Mouse (Mus musculus) spleen, adult 2 months (tissue): Measurements from ENCODE around the gene Mul1.

Experiments
- CTCF ChIP-seq: fragments of 200-500 bp; IDR thresholded peaks from 2 replicates; pipeline ENCODE4 v1.5.1; 2011; ENCODE audit warnings: mild to moderate bottlenecking, inconsistent platforms; ENCODE audit not compliant: insufficient read depth, insufficient read length, insufficient replicate concordance; ENCODE audit errors: extremely low read depth
- POLR2A ChIP-seq: fragments of 200-500 bp; IDR thresholded peaks from 2 replicates; pipeline ENCODE4 v1.6.1; 2011; ENCODE audit warnings: low read depth, low read length, inconsistent platforms

- TF ChIP-seq CTCF: no peak
- no peak for TF ChIP-seq POLR2A
Observed at GRCm38 (mm10) chr4:138455956-138456341, 21.5 kb downstream of the Mul1 start.
